Mouse (Mus musculus) mesoderm, embryonic 11.5 days (tissue): Measurements from ENCODE around the gene Rad51d.
"Not testable (repeated sequence)": the region's sequence is repeated elsewhere in the genome, so short reads cannot be mapped to it uniquely, and the experiment has no call there.

Source experiments
- DNase-seq: peaks from one replicate; pipeline ENCODE4 v3.0.0-alpha.2; 2012; ENCODE audit warnings: low read depth, low spot score

The Rad51d gene

GRCm38 (mm10) chr11:82857307-82857848 is 33.0 kb downstream of the Rad51d start:
- DNase-seq, result no peak

- no peak for DNase-seq
Measured at GRCm38 (mm10) chr11:82856032-82856431, 34.4 kb downstream of the Rad51d start.

GRCm38 (mm10) chr11:82855327-82855973 is 35.0 kb downstream of the Rad51d start:
- DNase-seq, result no peak

GRCm38 (mm10) chr11:82854111-82854510 is 36.3 kb downstream of the Rad51d start:
- DNase-seq, result no peak

- DNase-seq, result no peak
Measured at GRCm38 (mm10) chr11:82852958-82853357, 37.5 kb downstream of the Rad51d start.

GRCm38 (mm10) chr11:82852540-82852939 is 37.9 kb downstream of the Rad51d start:
- DNase-seq, result no peak

- no peak for DNase-seq
Measured at GRCm38 (mm10) chr11:82852115-82852514, 38.3 kb downstream of the Rad51d start.

GRCm38 (mm10) chr11:82850259-82850658 is 40.2 kb downstream of the Rad51d start:
- no peak for DNase-seq

- no peak for DNase-seq
Measured at GRCm38 (mm10) chr11:82847571-82848000, 42.8 kb downstream of the Rad51d start.

- no peak for DNase-seq
Measured at GRCm38 (mm10) chr11:82846938-82847337, 43.5 kb downstream of the Rad51d start.

GRCm38 (mm10) chr11:82846079-82846436 is 44.4 kb downstream of the Rad51d start:
- no peak for DNase-seq

GRCm38 (mm10) chr11:82845415-82846078 is 44.9 kb downstream of the Rad51d start:
- DNase-seq, result peak; percentile 43

- DNase-seq, result no peak
Measured at GRCm38 (mm10) chr11:82844771-82845414, 45.5 kb downstream of the Rad51d start.

GRCm38 (mm10) chr11:82838511-82838910 is 51.9 kb downstream of the Rad51d start:
- no peak for DNase-seq

GRCm38 (mm10) chr11:82837848-82838247 is 52.6 kb downstream of the Rad51d start:
- no peak for DNase-seq

GRCm38 (mm10) chr11:82837192-82837591 is 53.2 kb downstream of the Rad51d start:
- no peak for DNase-seq

- no peak for DNase-seq
Measured at GRCm38 (mm10) chr11:82835616-82836432, 54.6 kb downstream of the Rad51d start.

GRCm38 (mm10) chr11:82834359-82834758 is 56.1 kb downstream of the Rad51d start:
- not testable (repeated sequence) for DNase-seq

- no peak for DNase-seq
Measured at GRCm38 (mm10) chr11:82833929-82834328, 56.5 kb downstream of the Rad51d start.

- not testable (repeated sequence) for DNase-seq
Measured at GRCm38 (mm10) chr11:82832402-82832801, 58.0 kb downstream of the Rad51d start.

GRCm38 (mm10) chr11:82831008-82831893 is 59.2 kb downstream of the Rad51d start:
- DNase-seq, result peak; percentile 49
